Mouse (Mus musculus) thymus, postnatal 0 days (tissue): ENCODE data around the gene Ccs. TPM values are rescaled to one million over a fixed set of nuclear protein-coding genes. Genes with fewer than 3 reads are reported as not detected.

Source experiments
- DNase-seq: peaks from one replicate; pipeline ENCODE4 v3.0.0-alpha.2; 2015; ENCODE audit warnings: low spot score
- polyA plus RNA-seq: library from polyadenylated mRNA; unstranded; fragments of >200 nt; fragmentation: Nextera tagmentation; extraction: Ambion mirVana; gene quantifications from 2 replicates; pipeline ENCODE4 v1.2.1, GENCODE M21; 2015

Gene Ccs
- polyA plus RNA-seq, 1 experiment from 2014 or later: 41.1 TPM

DNA sequence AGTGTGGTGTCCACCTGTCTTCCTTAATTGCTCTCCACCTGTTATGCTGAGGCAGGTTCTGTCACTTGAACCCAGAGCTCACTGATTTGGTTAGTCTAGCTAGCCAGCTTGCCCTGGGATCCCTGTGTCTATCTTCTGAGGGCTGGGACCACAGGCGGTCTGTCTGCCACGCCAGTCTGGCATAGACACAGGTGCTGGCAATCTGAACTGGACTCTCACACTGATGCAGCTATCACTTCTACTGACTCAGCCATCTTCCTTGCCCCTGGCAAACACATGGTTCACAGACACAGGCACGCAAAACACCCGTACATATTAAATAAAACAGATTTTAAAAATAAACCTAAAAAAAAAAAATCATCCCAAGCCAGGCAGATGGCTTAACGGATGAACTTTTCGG, 2.1 kb downstream of the Ccs start:
- DNase-seq: no peak

DNA sequence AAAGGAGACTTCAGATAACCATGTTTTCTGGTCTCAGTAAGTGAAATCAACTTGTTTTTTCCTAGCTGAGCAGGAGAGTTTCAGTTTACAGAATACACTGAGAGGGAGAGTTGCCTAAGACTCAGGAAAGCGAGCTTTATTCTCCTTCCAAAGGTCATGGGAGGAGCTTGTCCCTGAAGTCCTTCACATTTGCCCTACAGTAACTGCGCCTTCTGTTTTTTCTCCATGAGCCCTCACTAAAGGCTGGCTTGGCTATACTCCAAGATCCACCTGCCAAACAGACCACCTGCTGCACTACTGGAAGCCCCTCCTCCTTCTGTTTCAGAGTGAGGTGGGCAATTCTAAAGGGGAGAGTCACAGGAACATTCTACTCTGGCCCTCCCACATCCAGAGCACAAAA, 3.0 kb downstream of the Ccs start:
- no peak for DNase-seq

DNA sequence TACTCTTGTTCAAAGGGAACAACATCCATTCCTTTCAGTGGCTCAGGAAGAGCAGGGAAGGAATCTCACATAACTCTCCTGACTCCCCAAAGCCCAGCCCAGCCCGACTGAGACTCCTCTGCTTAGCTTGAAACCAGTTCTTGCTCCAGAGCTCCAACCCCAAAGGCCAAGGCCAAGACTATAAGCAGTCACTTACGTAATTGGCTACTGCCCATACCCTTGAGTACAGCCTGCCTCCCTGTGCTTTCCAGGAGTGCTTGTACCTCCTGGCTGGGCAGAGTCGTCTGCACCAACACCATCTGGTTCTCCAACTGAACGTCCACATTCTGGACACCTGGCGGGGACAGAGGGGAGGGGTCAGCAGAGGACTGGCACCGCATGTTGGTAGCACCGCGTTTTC, 5.2 kb downstream of the Ccs start:
- DNase-seq: no peak

DNA sequence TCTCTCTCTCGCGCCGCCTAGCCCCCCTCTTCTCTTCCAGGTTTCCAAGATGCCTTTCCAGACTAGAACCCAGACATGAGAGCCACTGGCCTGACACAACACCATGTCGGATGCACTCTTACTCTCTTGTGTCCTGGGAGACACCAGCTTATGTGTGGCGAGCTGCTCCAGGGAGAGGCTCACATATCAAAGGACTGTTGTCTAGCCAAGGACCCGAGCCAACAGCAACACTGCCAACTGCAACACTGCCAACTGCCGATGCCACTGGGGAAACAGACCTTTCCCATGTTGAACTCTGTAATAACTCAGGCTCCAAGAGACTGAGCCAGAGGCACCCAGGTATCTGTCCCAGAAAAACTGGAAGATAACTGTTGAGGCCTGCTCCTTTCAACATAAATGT, 10.0 kb downstream of the Ccs start:
- no peak for DNase-seq

DNA sequence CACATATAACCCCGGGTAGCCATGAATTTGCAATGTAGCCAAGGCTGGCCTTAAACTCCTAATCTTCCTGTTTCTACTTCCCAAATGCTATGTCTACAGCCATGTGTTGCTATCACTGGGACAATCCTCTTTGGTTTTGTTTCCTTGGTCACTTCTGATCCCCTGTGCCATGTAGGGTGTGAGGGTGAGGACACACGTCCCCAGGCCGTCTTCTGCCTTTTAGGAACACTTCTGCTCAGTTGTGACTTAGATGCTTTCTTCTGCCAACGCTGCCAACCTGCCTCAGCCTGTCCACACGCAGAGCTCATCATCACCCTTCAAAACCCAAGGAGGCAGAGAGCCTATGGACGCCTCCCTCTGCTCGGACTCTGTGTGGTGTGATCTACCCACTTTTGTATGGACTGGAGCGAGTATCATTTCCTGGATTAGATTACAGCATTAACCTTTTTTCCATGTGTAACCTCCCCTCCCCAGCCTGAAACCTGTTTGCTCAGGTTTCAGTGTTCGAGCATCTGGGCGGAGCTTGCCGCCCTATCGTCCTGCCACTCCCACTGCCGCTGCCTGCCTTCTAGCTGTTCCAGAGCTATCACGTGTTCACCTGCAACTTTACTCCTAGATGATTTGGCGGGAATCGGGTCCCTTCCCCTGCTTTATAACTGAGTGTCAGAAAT, 10.6 kb downstream of the Ccs start:
- no peak for DNase-seq

DNA sequence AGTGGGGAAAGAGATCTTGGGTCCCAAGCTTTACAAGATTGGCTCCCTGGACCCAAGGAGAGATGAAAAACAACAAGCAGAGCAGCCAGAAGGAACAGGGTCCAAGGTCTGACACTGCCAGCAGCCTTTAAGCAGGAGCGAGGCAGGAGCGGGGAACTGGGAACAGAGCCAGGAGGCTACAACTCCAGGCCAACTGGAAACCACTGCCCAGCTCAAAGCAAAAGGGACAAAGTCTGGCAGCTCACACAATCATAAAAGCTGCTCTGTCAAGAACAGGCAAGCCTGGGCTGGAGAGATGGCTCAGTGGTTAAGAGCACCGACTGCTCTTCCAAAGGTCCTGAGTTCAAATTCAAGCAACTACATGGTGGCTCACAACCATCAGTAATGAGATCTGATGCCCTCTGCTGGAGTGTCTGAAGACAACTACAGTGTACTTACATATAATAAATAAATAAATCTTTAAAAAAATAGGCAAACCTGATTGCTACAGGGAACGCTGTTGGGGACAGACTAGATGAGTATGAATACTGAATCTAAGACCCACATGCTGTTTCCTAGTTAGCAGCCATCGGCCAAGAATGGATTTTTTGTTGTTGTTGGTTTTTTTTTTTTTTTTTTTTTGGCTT, 18.3 kb downstream of the Ccs start:
- DNase-seq: no peak

DNA sequence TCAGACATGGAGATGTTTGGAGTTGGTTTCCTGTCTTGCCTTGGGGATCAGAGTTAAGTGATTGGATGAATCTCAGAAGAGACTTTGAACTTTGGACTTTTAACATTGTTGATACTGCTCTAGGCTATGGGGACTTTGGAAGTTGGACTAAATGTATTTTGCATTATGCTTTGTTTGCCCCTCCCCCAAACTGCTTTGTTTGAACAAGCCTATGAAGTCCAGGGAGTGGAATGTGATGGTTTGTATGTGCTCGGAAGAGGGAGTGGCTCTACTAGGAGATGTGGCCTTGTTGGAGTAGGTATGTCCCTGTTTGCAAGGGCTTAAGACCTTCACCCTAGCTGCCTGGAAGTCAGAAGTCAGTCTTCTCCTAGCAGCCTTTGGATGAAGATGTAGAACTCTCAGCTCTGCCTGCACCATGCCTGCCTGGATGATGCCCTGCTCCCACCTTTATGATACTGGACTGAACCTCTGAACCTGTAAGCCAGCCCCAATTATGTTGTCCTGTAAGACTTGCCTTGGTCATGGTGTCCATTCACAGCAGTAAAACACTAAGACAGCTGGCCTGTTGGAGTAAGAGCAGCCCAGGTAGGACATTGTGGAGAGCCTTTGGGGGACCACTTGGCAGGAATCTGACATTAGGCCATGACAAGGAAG, 21.8 kb downstream of the Ccs start:
- DNase-seq: no peak

DNA sequence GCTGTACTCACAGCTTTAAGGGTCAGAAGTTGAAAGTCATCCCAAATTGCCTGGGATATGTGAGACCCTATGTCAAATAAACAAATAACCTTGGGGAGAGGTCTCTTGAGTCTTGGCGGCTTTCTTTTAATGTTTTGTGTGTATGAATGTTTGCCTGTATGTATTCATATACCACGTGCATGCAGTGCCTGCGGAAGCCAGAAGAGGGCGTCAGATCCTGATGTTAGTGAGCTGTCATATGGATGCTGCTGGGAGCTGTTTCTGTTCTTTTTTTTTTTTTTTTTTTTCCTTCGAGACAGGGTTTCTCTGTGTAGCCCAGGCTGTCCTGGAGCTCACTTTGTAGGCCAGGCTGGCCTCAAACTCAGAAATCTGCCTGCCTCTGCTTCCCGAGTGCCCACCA, 26.1 kb downstream of the Ccs start:
- DNase-seq: peak; percentile 33

DNA sequence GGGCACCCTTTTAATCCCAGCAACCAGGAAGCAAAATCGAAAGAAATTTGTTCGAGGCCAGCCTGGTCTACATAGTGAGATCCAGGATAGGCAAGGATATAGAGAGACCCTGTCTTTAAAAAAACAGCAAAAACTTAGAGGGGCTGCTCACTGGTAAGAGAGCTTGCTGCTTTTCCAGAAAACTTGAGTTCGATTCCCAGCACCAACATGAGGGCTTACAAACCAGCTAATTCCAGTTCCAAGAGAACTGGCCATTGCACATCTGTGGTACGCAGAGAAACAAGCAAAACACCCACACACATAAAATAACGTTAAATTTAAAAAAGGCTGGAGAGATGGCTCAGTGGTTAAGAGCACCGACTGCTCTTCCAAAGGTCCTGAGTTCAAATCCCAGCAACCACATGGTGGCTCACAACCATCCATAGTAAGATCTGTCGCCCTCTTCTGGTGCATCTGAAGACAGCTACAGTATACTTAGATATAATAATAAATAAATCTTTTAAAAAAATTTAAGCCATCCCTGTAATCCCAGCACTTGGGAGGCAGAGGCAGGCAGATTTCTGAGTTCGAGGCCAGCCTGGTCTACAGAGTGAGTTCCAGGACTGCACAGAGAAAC, 26.7 kb downstream of the Ccs start:
- peak; percentile 5 for DNase-seq

DNA sequence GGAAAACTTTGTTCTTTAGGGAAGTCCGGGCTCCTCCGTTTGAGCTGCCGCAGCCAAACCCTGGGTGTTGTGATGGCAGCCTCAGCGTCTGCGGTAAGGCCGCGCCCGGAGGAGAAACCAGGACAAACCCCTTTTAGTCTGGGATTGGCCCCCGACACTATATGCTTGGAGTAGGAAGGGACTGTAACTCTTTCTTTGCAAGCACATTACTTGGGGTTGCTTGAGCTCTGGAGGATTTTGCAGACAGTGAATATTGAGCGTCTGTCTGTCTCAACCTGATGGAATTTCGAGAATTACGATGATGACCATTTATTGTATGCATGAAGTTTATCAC, 27.3 kb downstream of the Ccs start:
- DNase-seq: no peak

DNA sequence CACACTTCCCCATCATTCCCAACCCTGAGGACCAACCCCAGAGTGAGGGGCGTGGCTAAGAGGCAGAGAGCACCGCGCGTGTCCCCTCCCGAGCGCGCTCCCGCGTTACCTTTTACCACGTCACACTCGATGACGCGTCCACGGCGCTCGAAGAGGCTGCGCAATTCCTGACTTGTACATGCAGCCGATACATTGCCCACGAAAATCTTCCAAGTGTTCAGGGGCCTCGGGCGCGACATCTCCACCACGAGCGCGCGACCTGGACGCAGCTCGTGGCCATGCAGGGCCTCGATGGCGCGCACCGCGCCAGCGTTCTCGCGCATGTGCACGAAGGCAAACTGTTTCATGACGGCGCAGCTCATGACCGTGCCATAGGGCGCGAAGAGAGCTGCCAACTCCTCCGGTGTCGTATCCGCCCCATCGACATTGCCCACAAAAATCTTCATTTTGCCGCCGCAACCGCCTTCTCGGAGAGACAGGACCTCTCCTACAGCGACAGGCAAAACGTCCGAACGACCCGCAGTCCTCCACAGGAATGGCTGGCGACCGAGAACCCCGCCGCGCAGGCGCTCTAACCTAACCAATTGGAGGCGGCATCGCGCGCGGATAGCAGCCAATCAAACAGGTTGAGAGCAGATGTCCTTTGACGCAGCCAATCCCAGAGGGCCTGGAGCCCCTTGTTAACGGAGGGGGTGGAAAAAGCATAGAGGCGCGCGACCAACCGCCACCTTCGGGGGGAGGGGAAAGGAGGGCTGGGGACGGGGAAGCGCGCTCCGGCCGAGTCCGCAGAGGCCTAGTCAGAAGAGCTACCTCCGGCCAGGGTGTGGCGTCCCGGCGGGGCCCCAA, 27.8 kb downstream of the Ccs start, which contains the start of the genes Gm21992 and Rbm14:
Gene Gm21992 (minus strand): TSS at position 550 of the 846 bp plus-strand sequence.
Gene Rbm14 (minus strand): TSS at position 572 of the 846 bp plus-strand sequence.
- peak; percentile 98 for DNase-seq

DNA sequence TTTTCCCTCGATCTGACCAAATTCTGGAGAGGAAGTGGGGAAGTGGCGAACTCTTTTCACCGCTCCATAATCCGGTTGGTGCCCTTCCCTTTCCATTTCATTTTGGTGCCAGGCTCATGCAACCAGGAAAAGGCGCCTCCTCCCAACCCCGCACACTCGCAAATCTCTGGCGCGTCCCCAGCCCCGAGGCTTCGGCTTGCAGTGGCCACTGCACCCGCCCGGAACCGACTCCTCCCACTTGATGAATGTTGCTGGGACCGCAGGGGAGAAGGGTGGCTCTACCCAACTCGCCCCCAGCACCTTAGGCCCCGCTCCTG, 28.4 kb downstream of the Ccs start:
- DNase-seq: no peak

DNA sequence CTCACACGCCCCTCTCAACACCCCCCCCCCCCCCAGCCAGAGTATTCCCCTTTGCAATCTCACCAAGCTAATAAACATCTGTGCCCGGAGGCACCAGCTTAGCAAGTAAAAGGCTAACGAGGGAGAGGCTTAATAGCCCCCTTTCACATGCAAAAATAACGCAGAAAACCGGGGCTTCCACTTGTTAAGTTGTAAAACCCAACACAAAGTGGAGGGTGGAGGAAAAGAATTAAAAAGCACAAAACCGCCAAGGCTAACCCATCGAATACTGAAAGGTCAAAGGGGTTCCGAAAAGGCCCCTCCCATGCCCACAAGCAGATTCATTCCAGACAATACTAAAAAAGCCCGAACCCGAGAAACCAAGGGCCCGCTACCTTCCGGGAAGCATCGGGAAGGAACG, 28.8 kb downstream of the Ccs start:
- no peak for DNase-seq

DNA sequence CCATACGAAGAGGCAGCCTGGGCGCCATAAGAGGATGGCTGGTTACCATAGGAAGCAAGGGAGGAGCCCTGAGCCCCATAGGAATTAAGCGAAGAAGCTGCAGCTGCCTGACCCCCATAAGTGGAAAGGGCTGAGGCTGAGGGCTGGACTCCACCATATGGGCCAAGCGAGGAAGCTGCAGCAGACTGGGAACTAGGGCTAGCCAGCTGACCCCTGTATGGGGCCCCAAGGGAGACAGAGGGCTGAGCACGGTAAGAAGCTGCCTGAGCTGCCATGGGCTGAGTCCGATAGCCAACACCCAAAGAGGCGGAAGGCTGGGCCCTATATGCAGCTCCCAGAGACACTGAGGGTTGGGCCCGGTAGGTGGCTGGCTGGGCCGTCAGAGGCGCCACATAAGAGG, 35.8 kb downstream of the Ccs start:
- no peak for DNase-seq

DNA sequence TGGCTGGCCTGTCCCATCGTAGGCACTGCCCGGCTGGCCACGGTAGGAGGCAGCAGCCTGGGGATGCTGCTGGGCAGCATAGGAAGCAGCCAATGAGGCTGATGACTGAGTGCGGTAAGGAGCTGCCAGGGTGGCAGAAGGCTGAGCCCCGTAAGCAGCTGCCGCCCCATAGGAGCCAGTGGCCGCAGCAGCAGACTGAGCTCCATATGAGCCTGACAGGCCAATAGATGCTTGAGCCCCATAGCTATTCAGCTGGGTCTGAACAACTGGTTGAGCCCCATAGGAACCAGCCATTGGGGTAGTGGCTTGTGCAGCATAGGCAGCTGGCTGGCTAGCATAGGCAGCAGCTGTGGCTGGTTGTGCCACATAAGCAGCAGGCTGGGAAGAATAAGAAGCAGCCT, 36.4 kb downstream of the Ccs start:
- no peak for DNase-seq

DNA sequence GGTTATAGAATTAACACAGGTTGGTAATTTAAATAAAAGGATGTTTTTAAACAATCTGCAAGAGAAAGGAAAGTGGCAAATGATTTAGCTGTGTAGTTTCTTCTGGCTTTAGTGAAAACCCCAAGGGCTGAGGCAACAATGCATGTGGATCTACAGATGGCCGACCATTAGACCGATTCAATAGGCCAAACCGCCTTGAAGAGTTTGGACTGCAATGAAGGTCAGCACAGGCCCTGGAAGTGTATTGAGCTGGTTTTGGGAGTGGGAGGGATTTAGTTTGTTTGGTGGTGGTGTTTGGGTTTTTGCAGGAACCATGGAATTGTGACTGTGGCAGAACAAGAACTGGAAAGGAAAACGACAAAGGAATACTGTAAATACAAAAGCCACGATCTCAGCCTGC, 40.0 kb downstream of the Ccs start:
- DNase-seq: no peak

DNA sequence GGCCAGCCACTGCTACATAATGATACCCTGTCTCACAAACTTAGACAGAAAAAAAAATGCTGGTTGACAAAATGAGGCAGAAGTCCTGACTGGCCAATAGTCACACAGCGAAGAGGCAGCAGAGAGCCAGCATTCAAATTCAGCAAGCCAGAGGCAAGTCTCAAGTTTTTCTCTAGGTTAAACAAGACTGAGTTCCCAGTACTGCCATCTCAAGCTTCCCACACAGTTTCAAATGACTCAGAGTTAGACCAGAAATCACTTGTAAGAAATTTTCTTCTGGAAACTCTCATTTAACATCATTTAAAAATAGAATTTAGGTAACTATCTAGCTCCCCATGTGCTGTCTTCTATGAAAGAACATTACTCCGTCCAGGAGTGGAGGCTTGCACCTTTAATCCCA, 41.3 kb downstream of the Ccs start:
- no peak for DNase-seq

DNA sequence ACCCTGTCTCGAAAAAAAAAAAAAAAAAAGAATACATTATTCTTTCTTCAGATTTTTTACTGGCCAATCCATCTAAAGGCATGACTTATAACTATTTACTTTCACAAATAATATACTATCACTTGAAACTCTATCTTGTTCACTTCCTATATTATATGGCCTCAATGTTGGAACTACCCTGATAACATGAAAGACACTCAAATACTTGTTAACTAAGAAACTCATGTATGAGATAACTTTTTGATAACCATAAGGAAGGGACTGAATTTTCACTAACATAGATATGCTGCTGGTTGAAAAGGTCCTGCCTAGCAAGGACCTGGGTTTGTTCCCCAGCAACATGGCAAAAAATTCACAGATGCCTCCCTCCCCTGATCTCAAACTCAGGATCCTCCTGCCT, 43.2 kb downstream of the Ccs start:
- no peak for DNase-seq

DNA sequence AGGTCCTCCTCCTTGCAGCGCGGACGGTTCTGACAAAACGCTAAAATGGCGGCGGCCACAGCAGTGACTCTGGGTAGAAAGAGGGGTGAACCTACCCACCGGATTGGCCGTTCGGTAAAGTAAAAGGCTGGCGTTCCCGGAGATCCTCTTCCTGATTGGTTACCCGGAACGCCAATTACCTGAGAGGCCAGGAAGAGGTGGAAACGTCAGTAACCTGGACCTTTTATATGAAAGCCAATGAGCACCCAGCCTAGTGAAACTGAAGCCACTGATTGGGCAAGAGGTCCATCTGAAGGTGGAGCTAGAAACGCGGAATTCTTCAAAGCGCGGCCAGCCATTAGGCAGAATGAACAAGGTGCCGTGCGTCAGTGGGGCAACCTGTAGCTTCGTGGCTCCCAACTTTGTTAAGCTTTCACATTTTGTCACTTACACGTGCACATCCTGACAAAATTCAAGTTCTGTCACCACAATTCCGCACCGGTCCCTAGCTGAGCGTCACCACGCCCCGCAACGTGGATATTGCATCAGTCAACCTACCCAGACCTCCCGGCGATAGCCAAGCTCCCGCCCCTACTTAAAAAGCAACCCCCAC, 45.2 kb downstream of the Ccs start, which contains the start of gene Rbm4:
Gene Rbm4 (minus strand): TSS at position 71 of the 592 bp plus-strand sequence.
- peak; percentile 99 for DNase-seq

DNA sequence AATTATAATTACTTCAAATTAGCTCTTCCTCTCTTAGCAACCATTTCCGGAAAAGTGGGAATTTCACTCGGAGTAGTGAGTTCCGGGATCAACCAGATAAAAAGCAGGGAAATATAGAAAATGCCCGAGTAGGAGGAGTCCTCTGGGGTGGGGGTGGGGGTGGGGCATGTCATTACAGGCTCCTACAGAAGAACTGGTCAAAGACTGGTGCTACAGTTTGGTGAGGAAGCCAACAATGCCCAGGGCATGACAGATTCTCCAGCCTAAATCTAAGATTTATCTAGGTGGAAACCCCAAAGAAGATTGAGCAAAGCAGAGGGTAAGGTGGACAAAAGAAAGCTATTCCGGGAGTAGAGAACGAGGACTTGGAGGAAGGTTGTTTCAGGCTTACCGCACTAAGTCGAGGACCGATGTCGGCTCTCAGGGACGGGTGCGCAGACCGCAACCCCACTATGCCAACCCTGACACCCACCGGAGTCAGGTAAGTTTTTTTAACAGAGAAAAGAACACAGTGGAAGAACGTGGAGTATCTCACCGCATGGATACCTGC, 45.8 kb downstream of the Ccs start:
- no peak for DNase-seq

DNA sequence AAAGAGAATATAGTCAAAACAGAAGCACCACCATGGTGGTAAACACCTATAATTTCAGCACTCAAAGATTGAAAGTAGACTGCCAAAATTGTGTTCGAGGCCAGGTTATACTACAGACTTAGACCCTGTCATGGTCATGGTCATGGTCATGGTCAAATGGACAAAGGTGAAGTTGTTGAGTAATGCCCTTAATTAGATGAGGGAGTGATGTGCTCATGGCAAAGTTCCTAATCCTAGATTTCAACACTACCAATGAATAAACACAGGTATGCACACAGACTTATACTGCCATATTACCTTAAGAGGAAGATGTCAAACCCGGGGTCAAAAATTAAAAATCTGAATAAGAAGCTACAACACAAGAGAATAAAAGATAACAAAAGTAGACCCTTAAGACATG, 52.8 kb downstream of the Ccs start:
- no peak for DNase-seq
